Mouse (Mus musculus): Measurements from ENCODE around the gene Sdf2. TPM values are rescaled to one million over a fixed set of nuclear protein-coding genes. Genes with fewer than 3 reads are reported as not detected.

Gene Sdf2
- polyA plus RNA-seq, 1 experiment from 2014 or later = 102 TPM

DNA sequence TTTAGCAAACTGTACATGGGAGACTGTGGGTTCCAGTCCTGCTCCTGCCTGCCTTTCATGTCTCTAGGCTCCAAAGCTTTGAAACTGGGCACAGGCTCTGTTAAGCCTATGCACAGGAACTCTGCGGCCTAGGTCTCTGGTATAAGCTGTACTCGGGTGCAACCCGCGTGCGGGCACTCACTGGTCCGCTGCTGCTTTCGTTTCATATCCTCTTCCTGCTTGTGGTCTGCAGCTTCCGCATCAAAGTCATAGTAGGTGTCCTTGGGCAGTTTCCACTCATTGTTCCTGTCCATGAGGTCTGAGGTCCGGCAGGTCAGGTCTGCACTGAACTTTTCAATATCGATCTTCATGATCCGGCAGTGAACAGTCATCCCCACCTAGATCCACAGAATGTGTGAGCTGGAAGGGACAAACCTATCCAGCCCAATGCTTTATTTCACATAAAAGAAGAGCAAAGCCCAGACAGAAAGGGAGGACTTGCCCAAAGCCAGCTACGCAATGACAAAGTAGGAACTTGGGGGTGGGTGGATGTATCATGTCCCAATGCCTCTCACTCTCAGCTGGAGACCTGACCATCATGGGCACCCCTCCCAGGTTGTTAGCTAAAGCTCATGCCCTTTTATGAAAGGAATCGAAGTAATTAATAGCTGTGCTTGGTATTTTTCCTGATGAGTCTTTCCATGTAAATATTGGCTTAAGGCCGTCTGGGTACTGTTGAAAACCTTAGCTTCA, 32.3 kb upstream of the Sdf2 start:
- no peak overlapping the region for H3K27ac ChIP-seq (ENCODE audit: low read length)
- H3K9ac ChIP-seq (replicated peaks; ENCODE audit: low read depth, low read length) = no peak overlapping the region
- no peak for ATAC-seq (ENCODE audit: insufficient number of reproducible peaks, insufficient read depth, low FRiP score, low read depth)
- H3K4me2 ChIP-seq (replicated peaks; ENCODE audit: low read depth, low read length) = no peak overlapping the region
- no peaks in the 10 kb centered on the region for H3K9me3 ChIP-seq (ENCODE audit: control insufficient read depth, low read depth, low read length)
- H3K36me3 ChIP-seq (ENCODE audit: control insufficient read depth, insufficient read depth, low read length) = peaks cover 87% of the 10 kb centered on the region
- H3K4me1 ChIP-seq (ENCODE audit: control insufficient read depth, insufficient read depth, low read length) = no peaks in the 10 kb centered on the region
- no peak overlapping the region for H3K4me3 ChIP-seq (ENCODE audit: low read depth, low read length)
- WGBS = 95% methylated on average over 14 of the region's 14 CpGs
- no peaks in the 10 kb centered on the region for H3K27me3 ChIP-seq (ENCODE audit: control insufficient read depth, insufficient read depth, low read length)

DNA sequence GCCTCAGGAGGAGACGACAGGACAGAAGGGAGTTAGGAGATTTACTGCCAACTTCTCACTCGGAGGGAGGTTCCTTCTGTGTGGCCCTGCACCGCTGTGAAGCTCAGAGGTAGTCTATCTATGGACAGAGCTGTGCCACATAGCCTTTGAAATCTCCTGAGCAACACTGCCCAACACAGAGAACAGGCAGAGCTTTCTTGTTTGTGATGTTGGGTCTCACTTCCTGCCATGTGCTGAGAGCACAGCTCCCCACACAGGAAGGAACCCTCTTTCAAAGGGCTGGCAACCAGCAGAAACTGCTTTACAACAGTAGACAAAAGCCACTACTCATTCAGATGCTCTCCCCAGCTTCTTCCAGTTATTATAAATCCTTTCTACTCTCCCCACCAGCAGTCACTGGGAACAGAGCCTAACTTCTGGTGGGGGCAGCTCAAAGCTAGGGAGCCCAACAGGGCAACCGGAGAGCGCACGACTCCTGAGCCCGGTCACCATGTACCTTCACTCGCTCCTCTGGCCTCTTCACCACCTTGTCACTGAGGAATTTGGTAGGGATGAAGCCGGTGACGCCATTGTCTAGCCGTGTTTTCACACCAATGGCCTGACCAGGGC, 29.7 kb upstream of the Sdf2 start:
- ATAC-seq (ENCODE audit: insufficient number of reproducible peaks, insufficient read depth, low FRiP score, low read depth) = no peak
- Histone ChIP-seq H3K4me3 (ENCODE audit: low read depth, low read length) (no peak overlapping the region), H3K36me3 (ENCODE audit: control insufficient read depth, insufficient read depth, low read length) (peaks cover 86% of the 10 kb centered on the region), H3K4me1 (ENCODE audit: control insufficient read depth, insufficient read depth, low read length) (no peaks in the 10 kb centered on the region), H3K4me2 (replicated peaks; ENCODE audit: low read depth, low read length) (no peak overlapping the region), H3K27me3 (ENCODE audit: control insufficient read depth, insufficient read depth, low read length) (no peaks in the 10 kb centered on the region), H3K9ac (replicated peaks; ENCODE audit: low read depth, low read length) (no peak overlapping the region), H3K9me3 (ENCODE audit: control insufficient read depth, low read depth, low read length) (no peaks in the 10 kb centered on the region), H3K27ac (ENCODE audit: low read length) (no peak overlapping the region)
- WGBS = 86% methylated on average over 11 of the region's 11 CpGs

DNA sequence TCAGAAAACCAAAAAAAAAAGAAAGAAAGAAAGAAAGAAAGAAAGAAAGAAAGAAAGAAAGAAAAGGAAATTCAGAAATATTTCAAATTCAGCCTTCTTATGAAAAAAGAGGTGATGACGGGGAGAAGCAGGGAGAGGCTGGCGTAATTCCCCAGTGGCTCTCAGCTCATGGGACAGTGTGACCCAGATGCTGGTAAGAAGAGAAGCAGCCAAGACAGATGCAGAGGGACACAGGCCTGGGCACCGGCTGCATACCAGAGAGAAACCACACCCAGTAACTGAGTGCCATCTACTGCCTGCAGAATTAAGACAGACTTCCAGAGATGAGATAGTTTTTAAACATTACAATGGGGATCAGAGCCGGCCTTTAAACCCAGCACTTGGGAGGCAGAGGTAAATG, 22.0 kb upstream of the Sdf2 start:
- Histone ChIP-seq H3K4me1 (ENCODE audit: control insufficient read depth, insufficient read depth, low read length) (no peaks in the 10 kb centered on the region), H3K9ac (replicated peaks; ENCODE audit: low read depth, low read length) (no peak overlapping the region), H3K4me3 (ENCODE audit: low read depth, low read length) (no peak overlapping the region), H3K27ac (ENCODE audit: low read length) (no peak overlapping the region), H3K27me3 (ENCODE audit: control insufficient read depth, insufficient read depth, low read length) (no peaks in the 10 kb centered on the region), H3K4me2 (replicated peaks; ENCODE audit: low read depth, low read length) (no peak overlapping the region), H3K36me3 (ENCODE audit: control insufficient read depth, insufficient read depth, low read length) (peaks cover 96% of the 10 kb centered on the region), H3K9me3 (ENCODE audit: control insufficient read depth, low read depth, low read length) (no peaks in the 10 kb centered on the region)
- no peak for ATAC-seq (ENCODE audit: insufficient number of reproducible peaks, insufficient read depth, low FRiP score, low read depth)
- 91% methylated on average over 4 of the region's 4 CpGs for WGBS

DNA sequence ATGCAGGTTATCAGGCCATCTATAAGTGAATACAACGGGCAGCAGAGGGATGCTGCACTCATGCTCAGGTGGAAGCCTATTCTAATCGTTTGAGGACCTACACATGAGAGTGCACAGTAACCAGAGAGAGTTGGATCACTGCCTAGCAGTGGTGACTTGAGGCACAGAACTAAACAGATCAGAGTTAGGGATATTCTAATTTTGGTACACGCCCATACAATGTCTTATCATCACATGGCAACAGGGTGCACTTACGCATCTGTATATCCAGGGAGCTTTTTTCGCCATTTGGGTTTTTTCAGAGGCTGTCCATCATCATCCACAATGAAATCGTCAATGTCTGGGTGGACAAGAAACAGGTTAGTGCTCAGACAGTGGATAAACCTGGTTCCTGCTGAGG, 14.0 kb upstream of the Sdf2 start:
- H3K4me1 ChIP-seq (ENCODE audit: control insufficient read depth, insufficient read depth, low read length) = no peaks in the 10 kb centered on the region
- H3K4me3 ChIP-seq (ENCODE audit: low read depth, low read length) = no peak overlapping the region
- H3K27ac ChIP-seq (ENCODE audit: low read length) = no peak overlapping the region
- H3K27me3 ChIP-seq (ENCODE audit: control insufficient read depth, insufficient read depth, low read length) = no peaks in the 10 kb centered on the region
- WGBS = 92% methylated on average over 6 of the region's 6 CpGs
- no peak overlapping the region for H3K9ac ChIP-seq (replicated peaks; ENCODE audit: low read depth, low read length)
- H3K36me3 ChIP-seq (ENCODE audit: control insufficient read depth, insufficient read depth, low read length) = peaks cover 77% of the 10 kb centered on the region
- H3K9me3 ChIP-seq (ENCODE audit: control insufficient read depth, low read depth, low read length) = no peaks in the 10 kb centered on the region
- no peak for ATAC-seq (ENCODE audit: insufficient number of reproducible peaks, insufficient read depth, low FRiP score, low read depth)
- no peak overlapping the region for H3K4me2 ChIP-seq (replicated peaks; ENCODE audit: low read depth, low read length)

DNA sequence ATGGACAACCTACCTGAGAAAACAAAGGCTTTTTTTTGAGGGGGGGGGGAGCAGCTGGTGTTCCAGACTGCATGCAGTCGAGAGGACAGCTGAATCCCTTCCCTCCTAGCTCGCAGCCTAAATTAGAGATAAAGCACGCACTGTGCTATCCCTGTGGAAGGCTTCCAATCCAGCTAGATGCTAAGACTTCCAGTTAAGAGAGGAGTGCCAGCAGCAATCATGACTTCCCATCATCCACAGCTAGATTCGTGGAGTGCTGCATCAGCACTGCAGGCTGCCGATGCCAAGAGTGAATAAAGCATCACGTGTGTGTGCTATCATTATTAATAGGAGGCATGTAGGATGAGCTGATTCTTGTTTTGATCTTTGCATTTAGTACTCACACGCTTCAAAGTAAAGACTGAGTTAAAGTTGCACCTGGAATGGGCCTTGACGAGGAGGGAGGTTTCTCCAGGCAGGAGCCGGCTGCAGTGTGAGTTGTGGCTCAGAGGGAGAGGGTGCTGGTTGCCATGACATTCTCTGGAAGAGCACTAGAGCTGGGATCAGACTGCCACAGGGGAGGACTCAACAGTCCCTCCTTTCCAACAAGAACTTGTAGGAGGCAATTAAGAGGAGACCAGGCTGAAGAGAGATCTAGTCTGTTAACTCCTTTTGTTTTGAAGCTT, 5.2 kb upstream of the Sdf2 start:
- Histone ChIP-seq H3K4me3 (ENCODE audit: low read depth, low read length) (no peak overlapping the region), H3K36me3 (ENCODE audit: control insufficient read depth, insufficient read depth, low read length) (peaks cover 17% of the 10 kb centered on the region), H3K4me1 (ENCODE audit: control insufficient read depth, insufficient read depth, low read length) (peaks cover 7% of the 10 kb centered on the region; the same call in 1 of the 2 replicates), H3K27ac (ENCODE audit: low read length) (no peak overlapping the region), H3K9ac (replicated peaks; ENCODE audit: low read depth, low read length) (no peak overlapping the region), H3K4me2 (replicated peaks; ENCODE audit: low read depth, low read length) (no peak overlapping the region), H3K27me3 (ENCODE audit: control insufficient read depth, insufficient read depth, low read length) (no peaks in the 10 kb centered on the region), H3K9me3 (ENCODE audit: control insufficient read depth, low read depth, low read length) (no peaks in the 10 kb centered on the region)
- ATAC-seq (ENCODE audit: insufficient number of reproducible peaks, insufficient read depth, low FRiP score, low read depth) = no peak
- 89% methylated on average over 9 of the region's 9 CpGs for WGBS

DNA sequence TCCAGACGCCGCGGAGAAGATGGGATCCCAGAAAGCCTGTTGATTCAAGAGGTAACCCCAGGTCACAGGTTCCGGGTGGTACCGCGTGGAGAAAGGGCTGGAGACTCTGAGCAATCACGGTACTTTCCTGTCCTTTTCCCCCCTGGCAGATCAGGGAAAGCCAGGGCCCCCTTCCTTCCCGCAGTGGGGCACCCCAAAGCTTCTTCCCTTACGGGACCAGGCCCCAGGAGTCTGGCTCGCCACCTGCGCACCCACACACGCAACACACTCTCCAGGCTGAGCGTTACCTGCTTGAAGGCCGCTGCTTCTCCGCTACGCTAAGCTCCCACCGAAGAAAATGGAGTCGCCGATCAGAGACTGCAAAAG, 302 bp upstream of the Sdf2 start:
- WGBS = 0% methylated on average over 19 of the region's 19 CpGs
- ATAC-seq (ENCODE audit: insufficient number of reproducible peaks, insufficient read depth, low FRiP score, low read depth) = peak; percentile 20; the same call in 1 of the 2 replicates
- peaks cover 12% of the 10 kb centered on the region for H3K4me1 ChIP-seq (ENCODE audit: control insufficient read depth, insufficient read depth, low read length)

DNA sequence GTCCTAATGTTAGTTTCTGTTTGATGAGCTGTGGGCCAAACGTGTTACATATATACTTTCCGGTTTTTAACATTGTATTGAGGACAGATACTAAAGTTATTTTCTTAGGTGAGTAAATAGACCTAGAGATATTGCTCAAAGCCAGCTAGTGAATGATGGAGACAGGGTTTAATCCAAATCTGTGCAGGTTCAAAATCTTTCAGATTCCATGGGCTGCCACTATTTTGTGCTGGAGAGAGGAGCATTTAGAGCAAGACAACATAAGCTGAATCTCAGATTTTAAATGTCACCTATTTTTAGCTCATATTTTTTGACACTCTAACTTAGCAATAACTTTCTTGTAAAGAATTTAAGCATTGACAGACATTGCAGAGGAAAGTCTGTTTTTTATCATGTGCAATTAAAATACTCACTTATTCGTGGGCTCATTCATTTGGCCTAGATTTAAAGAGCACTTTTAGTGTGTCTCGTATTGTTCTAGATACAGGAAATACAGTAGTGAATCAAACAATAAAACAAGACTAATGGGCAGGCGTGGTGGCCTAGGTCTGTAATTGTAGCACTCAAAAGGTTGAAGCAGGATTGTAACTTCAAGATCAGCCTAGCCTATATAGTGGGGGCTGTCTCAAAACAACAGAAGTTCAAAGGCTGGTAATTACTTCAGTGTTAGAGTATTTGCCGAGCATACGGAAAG, 919 bp downstream of the Sdf2 start:
- peak overlapping the region; percentile 97 for H3K4me3 ChIP-seq (ENCODE audit: low read depth, low read length)
- H3K4me1 ChIP-seq (ENCODE audit: control insufficient read depth, insufficient read depth, low read length) = peaks cover 12% of the 10 kb centered on the region
- H3K27ac ChIP-seq (ENCODE audit: low read length) = peak overlapping the region; percentile 97
- H3K9ac ChIP-seq (replicated peaks; ENCODE audit: low read depth, low read length) = peak overlapping the region; percentile 30; the same call in 1 of the 2 replicates
- H3K4me2 ChIP-seq (replicated peaks; ENCODE audit: low read depth, low read length) = peak overlapping the region; percentile 72
- 35% methylated on average over 7 of the region's 7 CpGs for WGBS
- peaks cover 8% of the 10 kb centered on the region; the same call in 1 of the 2 replicates for H3K36me3 ChIP-seq (ENCODE audit: control insufficient read depth, insufficient read depth, low read length)
- no peaks in the 10 kb centered on the region for H3K27me3 ChIP-seq (ENCODE audit: control insufficient read depth, insufficient read depth, low read length)
- ATAC-seq (ENCODE audit: insufficient number of reproducible peaks, insufficient read depth, low FRiP score, low read depth) = no peak
- H3K9me3 ChIP-seq (ENCODE audit: control insufficient read depth, low read depth, low read length) = no peaks in the 10 kb centered on the region

More for the DNA sequence above, 302 bp upstream of the Sdf2 start:
- peak overlapping the region; percentile 72 for H3K4me2 ChIP-seq (replicated peaks; ENCODE audit: low read depth, low read length)
- peaks cover 7% of the 10 kb centered on the region for H3K36me3 ChIP-seq (ENCODE audit: control insufficient read depth, insufficient read depth, low read length)
- peak overlapping the region; percentile 83 for H3K9ac ChIP-seq (replicated peaks; ENCODE audit: low read depth, low read length)
- H3K27me3 ChIP-seq (ENCODE audit: control insufficient read depth, insufficient read depth, low read length) = no peaks in the 10 kb centered on the region
- peak overlapping the region; percentile 97 for H3K4me3 ChIP-seq (ENCODE audit: low read depth, low read length)
- H3K27ac ChIP-seq (ENCODE audit: low read length) = peak overlapping the region; percentile 97
- no peaks in the 10 kb centered on the region for H3K9me3 ChIP-seq (ENCODE audit: control insufficient read depth, low read depth, low read length)

DNA sequence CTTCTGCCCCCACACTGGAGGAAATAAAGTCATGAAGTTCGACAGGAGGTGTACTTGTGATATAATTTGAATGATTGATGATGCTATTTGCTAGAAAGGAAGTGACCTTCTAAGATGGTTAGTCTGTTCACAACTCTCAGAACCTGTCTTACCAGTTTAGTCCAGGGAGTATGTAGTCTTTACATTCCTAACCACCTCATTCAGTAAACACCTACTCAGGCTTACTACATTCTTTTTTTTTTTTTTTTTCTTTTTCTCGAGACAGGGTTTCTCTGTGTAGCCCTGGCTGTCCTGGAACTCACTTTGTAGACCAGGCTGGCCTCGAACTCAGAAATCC, 1.4 kb downstream of the Sdf2 start:
- peaks cover 12% of the 10 kb centered on the region; the same call in 1 of the 2 replicates for H3K36me3 ChIP-seq (ENCODE audit: control insufficient read depth, insufficient read depth, low read length)
- peaks cover 12% of the 10 kb centered on the region for H3K4me1 ChIP-seq (ENCODE audit: control insufficient read depth, insufficient read depth, low read length)
- H3K9ac ChIP-seq (replicated peaks; ENCODE audit: low read depth, low read length) = no peak overlapping the region; the same call in 1 of the 2 replicates
- peak overlapping the region; percentile 97; the same call in 1 of the 2 replicates for H3K4me3 ChIP-seq (ENCODE audit: low read depth, low read length)
- no peaks in the 10 kb centered on the region for H3K27me3 ChIP-seq (ENCODE audit: control insufficient read depth, insufficient read depth, low read length)
- no peaks in the 10 kb centered on the region for H3K9me3 ChIP-seq (ENCODE audit: control insufficient read depth, low read depth, low read length)
- H3K4me2 ChIP-seq (replicated peaks; ENCODE audit: low read depth, low read length) = peak overlapping the region; percentile 72
- peak; percentile 62; the same call in 1 of the 2 replicates for ATAC-seq (ENCODE audit: insufficient number of reproducible peaks, insufficient read depth, low FRiP score, low read depth)
- WGBS = 30% methylated on average over 2 of the region's 3 CpGs
- H3K27ac ChIP-seq (ENCODE audit: low read length) = peak overlapping the region; percentile 39; the same call in 1 of the 2 replicates
